Mouse (Mus musculus): ENCODE data around the gene Hist1h4j. TPM values are rescaled to one million over a fixed set of nuclear protein-coding genes. Genes with fewer than 3 reads are reported as not detected.
"Not testable (repeated sequence)": the region's sequence is repeated elsewhere in the genome, so short reads cannot be mapped to it uniquely, and the experiment has no call there.

The Hist1h4j gene
- total and polyA plus RNA-seq, 2 experiments from 2014 or later = 1,310 TPM; not detected in 1

DNA sequence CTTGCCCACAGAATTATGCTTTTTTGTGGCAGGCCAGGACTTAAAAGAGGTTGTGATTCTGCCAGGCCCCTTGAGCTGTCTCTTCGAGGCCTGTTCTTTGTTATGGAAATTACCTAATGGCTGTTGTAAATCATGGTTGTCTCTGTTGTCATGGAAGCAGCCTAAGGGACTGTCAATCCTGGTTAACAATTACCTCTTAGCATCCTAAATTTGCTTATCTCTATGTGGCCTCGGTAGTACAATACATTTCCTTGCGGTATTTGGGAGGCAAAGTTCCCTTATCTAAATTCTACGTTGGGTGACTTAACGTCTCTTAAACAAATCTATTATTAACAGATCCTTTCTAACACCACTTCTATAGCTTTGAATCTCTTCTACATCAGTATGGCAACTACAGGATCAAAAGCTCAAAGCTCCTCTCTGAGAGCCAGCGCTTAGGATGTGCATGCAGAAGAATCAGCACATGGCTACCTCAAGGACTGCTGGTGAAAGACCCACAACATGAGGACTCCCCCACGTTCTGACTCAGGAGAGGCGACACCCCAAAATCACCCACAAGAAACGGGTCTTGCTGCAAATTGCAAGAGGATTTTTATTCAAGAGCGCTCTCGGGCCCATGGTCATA, 6.8 kb upstream of the Hist1h4j start:
- no peaks in the 10 kb centered on the region for H3K4me1 ChIP-seq (ENCODE audit: insufficient read depth, low read length)
- H3K4me2 ChIP-seq (ENCODE audit: low read depth, low read length) = no peak overlapping the region
- no peaks in the 10 kb centered on the region for H3K27me3 ChIP-seq (ENCODE audit: insufficient read depth, low read length)
- ATAC-seq (no peak), DNase-seq (ENCODE audit: low spot score) (no peak)
- 27% methylated on average over 11 of the region's 11 CpGs for WGBS
- TF ChIP-seq CTCF (IDR thresholded peaks at IDR 0.05; ENCODE audit: low read depth) = no peak
- no peak overlapping the region for H3K27ac ChIP-seq
- H3K9me3 ChIP-seq (ENCODE audit: low read length) = no peaks in the 10 kb centered on the region
- no peak overlapping the region for H3K9ac ChIP-seq (replicated peaks; ENCODE audit: low read length)
- no peak overlapping the region for H3K4me3 ChIP-seq (ENCODE audit: low read length)
- H3K36me3 ChIP-seq (ENCODE audit: insufficient read depth, low read length) = no peaks in the 10 kb centered on the region

DNA sequence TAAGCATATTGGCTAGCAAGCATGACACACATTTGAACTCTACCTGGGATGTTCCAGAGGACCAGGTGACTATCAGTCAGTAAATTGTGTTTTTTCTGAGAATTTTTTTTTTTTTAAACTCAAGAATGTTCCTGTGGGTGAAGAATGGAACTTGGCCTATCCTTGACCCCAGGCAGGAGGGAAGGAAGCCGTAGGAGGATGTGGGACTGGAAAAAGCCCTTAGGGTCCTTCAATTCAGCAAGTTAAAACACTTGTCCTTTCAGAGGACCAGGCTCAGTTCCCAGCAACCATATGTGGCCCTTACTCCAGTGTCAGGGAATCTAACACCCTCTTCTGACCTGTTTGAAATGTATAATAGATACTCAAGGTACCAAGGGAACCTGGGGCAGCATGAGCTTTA, 5.3 kb upstream of the Hist1h4j start:
- WGBS = 74% methylated on average over 1 of the region's 1 CpGs
- DNase-seq (ENCODE audit: low spot score) = no peak
- no peak for ATAC-seq

DNA sequence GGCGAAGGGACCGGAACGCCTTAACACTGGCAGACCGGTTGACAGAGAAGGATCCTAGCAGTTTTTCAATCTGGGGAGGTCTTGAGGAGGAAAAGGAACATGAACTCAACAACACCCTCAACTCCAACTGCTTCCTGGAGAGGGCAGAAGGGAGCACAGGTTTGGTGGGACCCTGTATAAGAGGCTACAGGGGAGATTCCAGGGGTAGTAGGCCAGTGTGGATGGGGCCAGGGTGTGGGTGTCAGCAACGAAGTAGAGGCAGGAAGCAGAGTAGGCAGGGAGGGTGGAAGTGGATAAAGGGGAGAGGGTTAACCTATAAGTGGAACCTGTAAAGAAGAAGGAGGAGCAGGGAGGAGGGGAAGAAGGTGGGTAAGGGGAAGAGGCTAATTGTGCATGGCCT, 1.4 kb upstream of the Hist1h4j start:
- H3K36me3 ChIP-seq (ENCODE audit: insufficient read depth, low read length) = no peaks in the 10 kb centered on the region
- ATAC-seq = peak; percentile 19
- no peak overlapping the region for H3K9ac ChIP-seq (replicated peaks; ENCODE audit: low read length)
- H3K4me3 ChIP-seq (ENCODE audit: low read length) = no peak overlapping the region
- no peak overlapping the region for H3K4me2 ChIP-seq (ENCODE audit: low read depth, low read length)
- H3K27ac ChIP-seq = peak overlapping the region; percentile 83; the same call in 1 of the 2 replicates
- DNase-seq (ENCODE audit: low spot score) = no peak
- 58% methylated on average over 5 of the region's 5 CpGs for WGBS
- H3K4me1 ChIP-seq (ENCODE audit: insufficient read depth, low read length) = no peaks in the 10 kb centered on the region; the same call in 1 of the 2 replicates
- peak; percentile 39 for TF ChIP-seq CTCF (IDR thresholded peaks at IDR 0.05; ENCODE audit: low read depth)
- no peaks in the 10 kb centered on the region for H3K9me3 ChIP-seq (ENCODE audit: low read length)
- H3K27me3 ChIP-seq (ENCODE audit: insufficient read depth, low read length) = no peaks in the 10 kb centered on the region

More for the DNA sequence above, 5.3 kb upstream of the Hist1h4j start:
- no peaks in the 10 kb centered on the region for H3K36me3 ChIP-seq (ENCODE audit: insufficient read depth, low read length)
- no peak overlapping the region for H3K27ac ChIP-seq
- no peaks in the 10 kb centered on the region for H3K27me3 ChIP-seq (ENCODE audit: insufficient read depth, low read length)
- no peak overlapping the region for H3K9ac ChIP-seq (replicated peaks; ENCODE audit: low read length)
- no peaks in the 10 kb centered on the region for H3K4me1 ChIP-seq (ENCODE audit: insufficient read depth, low read length)
- no peak overlapping the region for H3K4me3 ChIP-seq (ENCODE audit: low read length)
- no peak overlapping the region for H3K4me2 ChIP-seq (ENCODE audit: low read depth, low read length)
- H3K9me3 ChIP-seq (ENCODE audit: low read length) = no peaks in the 10 kb centered on the region
- no peak for TF ChIP-seq CTCF (IDR thresholded peaks at IDR 0.05; ENCODE audit: low read depth)

DNA sequence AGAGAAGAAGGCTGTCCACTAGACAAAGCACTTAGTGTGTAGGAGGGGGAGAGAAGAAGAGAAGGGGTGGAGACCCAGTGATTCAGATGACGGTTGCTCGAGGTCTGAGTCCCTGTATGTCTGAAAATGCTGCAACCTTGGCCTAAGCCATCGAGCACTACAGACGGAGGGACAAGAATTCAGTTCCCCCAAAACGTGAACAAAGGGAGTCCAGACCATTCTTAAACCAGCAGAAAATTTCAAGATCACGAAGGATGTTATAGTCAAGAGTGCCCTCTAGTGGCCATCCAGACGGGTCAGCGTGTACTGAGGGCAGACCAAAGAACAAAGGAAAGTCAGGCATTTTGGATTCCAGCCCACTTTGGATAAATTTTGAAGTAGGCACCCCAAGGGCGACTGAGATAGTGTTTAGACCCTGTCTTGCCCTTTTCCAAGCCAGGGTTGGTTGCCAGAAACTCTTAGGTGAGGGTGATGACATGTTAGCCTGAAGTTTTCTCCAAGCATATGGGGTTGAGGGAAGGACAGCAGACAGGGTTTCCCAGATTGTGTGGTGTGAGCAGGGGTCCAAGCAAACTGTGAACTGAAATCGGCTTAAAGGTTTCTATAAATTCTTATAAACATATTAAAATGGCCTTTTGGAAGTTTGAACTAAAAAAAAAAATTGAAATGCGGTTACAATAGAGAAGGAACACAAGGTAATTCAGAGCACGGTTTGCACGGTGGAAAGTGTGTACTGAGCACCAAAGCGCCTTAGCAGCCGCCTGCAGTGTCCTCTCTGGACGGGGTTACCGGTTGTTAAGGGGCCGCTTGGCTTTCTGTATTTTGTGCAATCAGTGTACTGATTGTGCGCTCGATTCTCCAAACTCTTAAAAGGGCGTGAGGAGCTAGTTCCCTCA, 606 bp upstream of the Hist1h4j start:
- TF ChIP-seq CTCF (IDR thresholded peaks at IDR 0.05; ENCODE audit: low read depth) = peak; percentile 91
- ATAC-seq (peak; percentile 86), DNase-seq (ENCODE audit: low spot score) (peak; percentile 95)
- Histone ChIP-seq H3K9ac (replicated peaks; ENCODE audit: low read length) (peak overlapping the region; percentile 58), H3K4me2 (ENCODE audit: low read depth, low read length) (peak overlapping the region; percentile 74), H3K27me3 (ENCODE audit: insufficient read depth, low read length) (no peaks in the 10 kb centered on the region), H3K4me3 (ENCODE audit: low read length) (peak overlapping the region; percentile 47), H3K4me1 (ENCODE audit: insufficient read depth, low read length) (no peaks in the 10 kb centered on the region; the same call in 1 of the 2 replicates), H3K36me3 (ENCODE audit: insufficient read depth, low read length) (no peaks in the 10 kb centered on the region), H3K27ac (peak overlapping the region; percentile 83), H3K9me3 (ENCODE audit: low read length) (no peaks in the 10 kb centered on the region)
- under 1% methylated on average over 21 of the region's 21 CpGs for WGBS

DNA sequence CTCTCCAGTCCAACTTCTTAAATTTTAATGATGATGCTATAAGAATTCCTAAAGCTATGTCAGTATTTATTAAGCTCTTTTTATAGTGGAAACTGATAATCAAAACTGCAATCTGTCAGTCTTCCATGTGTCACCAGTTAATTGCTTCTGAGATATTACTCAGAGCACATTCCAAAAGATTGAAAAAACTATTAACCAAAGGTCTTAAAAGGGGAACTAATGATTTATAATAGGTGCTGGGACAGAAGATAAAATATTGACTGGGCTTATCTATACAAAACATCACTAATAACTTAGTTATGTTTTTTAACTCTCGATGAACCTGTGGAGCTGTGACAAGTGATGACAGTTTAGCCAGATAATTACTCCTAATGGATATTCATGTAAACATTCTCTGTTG, 10.1 kb downstream of the Hist1h4j start:
- ATAC-seq = no peak
- 94% methylated on average over 1 of the region's 1 CpGs for WGBS
- no peak for DNase-seq (ENCODE audit: low spot score)
- Histone ChIP-seq H3K4me1 (ENCODE audit: insufficient read depth, low read length) (no peaks in the 10 kb centered on the region), H3K36me3 (ENCODE audit: insufficient read depth, low read length) (no peaks in the 10 kb centered on the region), H3K27ac (no peak overlapping the region), H3K9ac (replicated peaks; ENCODE audit: low read length) (no peak overlapping the region), H3K27me3 (ENCODE audit: insufficient read depth, low read length) (no peaks in the 10 kb centered on the region), H3K4me2 (ENCODE audit: low read depth, low read length) (no peak overlapping the region), H3K4me3 (ENCODE audit: low read length) (no peak overlapping the region), H3K9me3 (ENCODE audit: low read length) (no peaks in the 10 kb centered on the region)
- TF ChIP-seq CTCF (IDR thresholded peaks at IDR 0.05; ENCODE audit: low read depth) = no peak

DNA sequence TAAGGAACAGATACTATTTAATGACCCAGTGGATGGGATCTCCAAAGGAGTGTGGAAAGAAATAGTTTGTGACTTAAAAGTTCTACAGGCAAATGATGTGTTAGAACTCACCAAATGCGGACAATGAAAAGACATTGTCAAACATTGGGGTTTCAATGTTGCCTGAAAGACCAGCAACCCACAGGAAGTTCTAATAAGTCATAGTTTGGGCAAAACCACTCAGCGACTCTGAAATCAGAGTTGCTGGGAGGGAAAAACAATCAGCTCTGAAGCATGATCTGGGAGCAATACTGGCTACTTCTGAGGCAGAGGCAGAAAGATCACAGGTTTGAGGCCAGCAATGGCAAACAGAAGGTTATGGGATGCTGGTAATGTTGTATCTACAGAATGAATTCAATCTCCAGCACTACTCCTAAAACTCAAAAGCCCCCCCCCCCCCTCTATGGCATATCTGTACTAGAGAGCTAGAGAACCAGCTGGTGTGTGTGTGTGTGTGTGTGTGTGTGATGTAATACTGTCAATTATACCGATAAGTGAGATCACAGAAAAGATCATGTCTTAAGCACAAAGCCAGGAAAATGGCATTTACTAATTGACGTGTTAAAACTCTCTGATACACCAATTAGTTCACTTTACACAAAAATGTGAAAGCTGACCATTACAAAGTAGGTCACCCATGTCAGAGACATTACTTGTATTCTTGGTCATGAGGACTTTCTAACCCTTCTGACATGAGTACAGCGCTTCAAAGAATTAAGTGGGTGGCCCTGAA, 14.7 kb downstream of the Hist1h4j start:
- peaks cover 7% of the 10 kb centered on the region; the same call in 1 of the 2 replicates for H3K4me1 ChIP-seq (ENCODE audit: insufficient read depth, low read length)
- H3K4me3 ChIP-seq (ENCODE audit: low read length) = peak overlapping the region; percentile 46
- DNase-seq (ENCODE audit: low spot score) (peak; percentile 29), ATAC-seq (no peak)
- H3K9me3 ChIP-seq (ENCODE audit: low read length) = no peaks in the 10 kb centered on the region
- H3K9ac ChIP-seq (replicated peaks; ENCODE audit: low read length) = peak overlapping the region; percentile 56
- 5% methylated on average over 5 of the region's 5 CpGs for WGBS
- H3K27me3 ChIP-seq (ENCODE audit: insufficient read depth, low read length) = no peaks in the 10 kb centered on the region
- no peak for TF ChIP-seq CTCF (IDR thresholded peaks at IDR 0.05; ENCODE audit: low read depth)
- no peaks in the 10 kb centered on the region for H3K36me3 ChIP-seq (ENCODE audit: insufficient read depth, low read length)
- H3K4me2 ChIP-seq (ENCODE audit: low read depth, low read length) = peak overlapping the region; percentile 64
- peak overlapping the region; percentile 71; the same call in 1 of the 2 replicates for H3K27ac ChIP-seq

DNA sequence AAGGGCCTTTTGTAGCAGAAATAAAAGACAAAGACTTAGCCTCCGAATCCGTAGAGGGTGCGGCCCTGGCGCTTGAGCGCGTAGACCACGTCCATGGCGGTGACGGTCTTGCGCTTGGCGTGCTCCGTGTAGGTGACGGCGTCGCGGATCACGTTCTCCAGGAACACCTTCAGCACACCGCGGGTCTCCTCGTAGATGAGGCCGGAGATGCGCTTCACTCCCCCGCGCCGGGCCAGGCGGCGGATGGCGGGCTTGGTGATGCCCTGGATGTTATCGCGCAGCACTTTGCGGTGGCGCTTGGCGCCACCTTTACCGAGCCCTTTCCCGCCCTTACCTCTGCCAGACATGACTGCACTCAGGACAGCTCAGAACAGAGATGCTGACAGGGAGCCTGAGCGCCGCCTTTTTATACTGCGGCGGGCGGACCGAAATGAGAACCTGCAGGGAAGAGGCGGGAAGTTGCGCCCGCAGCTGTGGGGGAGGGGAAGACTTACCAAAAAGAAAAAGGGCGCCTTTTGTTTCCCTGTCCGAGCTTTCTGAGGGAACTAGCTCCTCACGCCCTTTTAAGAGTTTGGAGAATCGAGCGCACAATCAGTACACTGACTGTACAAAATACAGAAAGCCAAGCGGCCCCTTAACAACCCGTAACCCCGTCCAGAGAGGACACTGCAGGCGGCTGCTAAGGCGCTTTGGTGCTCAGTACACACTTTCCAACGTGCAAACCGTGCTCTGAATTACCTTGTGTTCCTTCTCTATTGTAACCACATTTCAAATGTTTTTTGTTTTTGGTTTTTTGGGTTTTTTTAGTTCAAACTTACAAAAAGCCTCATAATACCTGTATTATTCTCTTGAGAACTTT, 15.5 kb downstream of the Hist1h4j start, which contains the start of gene Hist1h4k:
Gene Hist1h4k (minus strand): TSS at position 347 of the 859 bp plus-strand sequence.
- not testable (repeated sequence) for H3K9me3 ChIP-seq (ENCODE audit: low read length); H3K4me1 ChIP-seq (ENCODE audit: insufficient read depth, low read length); H3K36me3 ChIP-seq (ENCODE audit: insufficient read depth, low read length); H3K27me3 ChIP-seq (ENCODE audit: insufficient read depth, low read length)
- peak within 1 kb of the TSS; percentile 46 for H3K4me3 ChIP-seq (ENCODE audit: low read length)
- peak within 1 kb of the TSS; percentile 56 for H3K9ac ChIP-seq (replicated peaks; ENCODE audit: low read length)
- peak; percentile 95 for DNase-seq (ENCODE audit: low spot score)
- H3K27ac ChIP-seq = peak within 1 kb of the TSS; percentile 71; the same call in 1 of the 2 replicates
- WGBS = 0% methylated on average over 43 of the region's 56 CpGs
- H3K4me2 ChIP-seq (ENCODE audit: low read depth, low read length) = peak within 1 kb of the TSS; percentile 64
- ATAC-seq = peak; percentile 87

Data from hindbrain, postnatal 0 days (tissue).